In the genomic region with DNA sequence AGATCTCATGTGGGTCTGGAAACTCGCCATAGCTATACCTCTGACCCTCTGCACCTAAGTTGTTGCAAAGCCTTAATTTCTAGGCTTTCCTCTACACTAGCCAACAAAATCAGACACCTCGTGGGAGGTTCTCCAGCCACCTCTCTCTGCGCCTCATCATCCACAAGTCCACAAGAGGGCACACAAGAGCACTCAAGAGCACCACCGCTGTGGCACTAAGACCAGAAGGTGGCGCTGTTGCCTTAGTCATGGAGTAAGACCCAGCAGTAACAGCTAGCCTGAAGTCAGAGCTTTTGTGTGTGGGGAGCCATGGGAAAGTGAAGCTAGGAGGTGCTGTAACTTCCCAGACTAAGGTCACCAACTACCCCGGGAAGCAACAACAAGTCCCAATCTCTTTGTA, we compare ENCODE assay signal across 8 mouse cellular contexts. TPM values are rescaled to one million over a fixed set of nuclear protein-coding genes. Genes with fewer than 3 reads are reported as not detected.
A peak's percentile ranks its signal among the peaks of the same experiment; 100 is the strongest.
DNase-seq lines count a peak whose midpoint lies in the region; ATAC-seq lines count a peak whose summit lies in the region.

No protein-coding gene starts in this region.

- H3K4me1 ChIP-seq in hindbrain, embryonic 14.5 days (replicated peaks; ENCODE audit: control insufficient read depth, insufficient read depth, low read length) = no peaks in the 10 kb centered on the region

- no peak overlapping the region for H3K4me3 ChIP-seq in hindbrain, embryonic 14.5 days (replicated peaks; ENCODE audit: low read length)

- H3K4me2 ChIP-seq in hindbrain, embryonic 14.5 days (replicated peaks) = no peak overlapping the region

- no peaks in the 10 kb centered on the region for H3K27me3 ChIP-seq in hindbrain, embryonic 14.5 days (ENCODE audit: control insufficient read depth, insufficient read depth, low read length)

- no peaks in the 10 kb centered on the region for H3K36me3 ChIP-seq in hindbrain, embryonic 14.5 days (replicated peaks; ENCODE audit: control insufficient read depth, insufficient read depth)

- no peak overlapping the region for H3K27ac ChIP-seq in hindbrain, embryonic 14.5 days

- no peaks in the 10 kb centered on the region for H3K9me3 ChIP-seq in hindbrain, embryonic 14.5 days (ENCODE audit: control insufficient read depth, low read length)

- WGBS in hindbrain, embryonic 14.5 days = 3% methylated on average over 6 of the region's 6 CpGs

- H3K9ac ChIP-seq in hindbrain, embryonic 14.5 days = no peak overlapping the region

- peak; percentile 94 for ATAC-seq in hindbrain, embryonic 14.5 days (ENCODE audit: low FRiP score)

- DNase-seq in R1 (ENCODE audit: low read depth, low spot score) = peak; percentile 95
- peak; percentile 91 to 95 for DNase-seq in cerebellum, postnatal 25 days
- DNase-seq in frontal cortex, postnatal 25 days (ENCODE audit: low spot score in 2 of 2) = peak; percentile 92 to 96
- peak; percentile 100 for DNase-seq in hindbrain, embryonic 14.5 days (ENCODE audit: low spot score)
- DNase-seq in layer of hippocampus, postnatal 25 days (ENCODE audit: extremely low spot score in 1 of 2, low spot score in 1 of 2) = peak; percentile 92 to 99
- peak; percentile 89 for DNase-seq in lung, postnatal 25 days (ENCODE audit: low spot score)
- DNase-seq in retina, postnatal 7 days (ENCODE audit: low read depth, low spot score) = peak; percentile 99
- DNase-seq in urinary bladder, adult 18-20 months (ENCODE audit: low spot score in 2 of 2) = peak; percentile 81 to 88

RNA-seq across cellular contexts. Expression of a gene that starts 53.6 kb away (rescaled TPM):
- 26.5 and 28.1 TPM in 2 replicates for polyA plus RNA-seq in hindbrain, embryonic 14.5 days (2014; fragmentation: Nextera tagmentation; extraction: Ambion mirVana)
- 10 to 100 TPM; 47.0 to 48.2 TPM for total RNA-seq in layer of hippocampus, postnatal 25 days (2021)
